Mouse (Mus musculus): ENCODE measurements around the gene Gm16181.
"Not testable (repeated sequence)": the region's sequence is repeated elsewhere in the genome, so short reads cannot be mapped to it uniquely, and the experiment has no call there.

Gm16181 gene

GRCm38 (mm10) chr17:35232043-35232442 lies 11.4 kb downstream of the Gm16181 start:
- no peak for DNase-seq (ENCODE audit: low read depth, low spot score)

- DNase-seq (ENCODE audit: low read depth, low spot score): no peak
These were observed 12.0 kb downstream of the Gm16181 start for GRCm38 (mm10) chr17:35232659-35233058.

GRCm38 (mm10) chr17:35233114-35233980 lies 12.7 kb downstream of the Gm16181 start, which contains the start of gene Atp6v1g2:
Gene Atp6v1g2 (plus strand): TSS chr17:35233660.
- no peak for DNase-seq (ENCODE audit: low read depth, low spot score)

- DNase-seq (ENCODE audit: low read depth, low spot score): not testable (repeated sequence)
These were observed 13.5 kb downstream of the Gm16181 start for GRCm38 (mm10) chr17:35234090-35234489.

GRCm38 (mm10) chr17:35234903-35235302 lies 14.3 kb downstream of the Gm16181 start:
- no peak for DNase-seq (ENCODE audit: low read depth, low spot score)

- DNase-seq (ENCODE audit: low read depth, low spot score): peak; percentile 92
These were observed 15.2 kb downstream of the Gm16181 start, which contains the start of gene Nfkbil1 for GRCm38 (mm10) chr17:35235614-35236389. Gene Nfkbil1 (minus strand): TSS chr17:35235792.

GRCm38 (mm10) chr17:35236390-35236746 lies 15.7 kb downstream of the Gm16181 start:
- DNase-seq (ENCODE audit: low read depth, low spot score): peak; percentile 84

GRCm38 (mm10) chr17:35236996-35237395 lies 16.4 kb downstream of the Gm16181 start:
- DNase-seq (ENCODE audit: low read depth, low spot score): no peak

- DNase-seq (ENCODE audit: low read depth, low spot score): no peak
These were observed 16.9 kb downstream of the Gm16181 start for GRCm38 (mm10) chr17:35237504-35237903.

- DNase-seq (ENCODE audit: low read depth, low spot score): no peak
These were observed 19.1 kb downstream of the Gm16181 start for GRCm38 (mm10) chr17:35239700-35240099.

- DNase-seq (ENCODE audit: low read depth, low spot score): no peak
These were observed 20.0 kb downstream of the Gm16181 start for GRCm38 (mm10) chr17:35240384-35241304.

- peak; percentile 96 for DNase-seq (ENCODE audit: low read depth, low spot score)
These were observed 20.8 kb downstream of the Gm16181 start, which contains the start of gene Ddx39b for GRCm38 (mm10) chr17:35241305-35242014. Gene Ddx39b (plus strand): TSS chr17:35241746.

- DNase-seq (ENCODE audit: low read depth, low spot score): peak; percentile 61
These were observed 21.6 kb downstream of the Gm16181 start for GRCm38 (mm10) chr17:35242015-35242941.

GRCm38 (mm10) chr17:35243086-35243485 lies 22.5 kb downstream of the Gm16181 start:
- no peak for DNase-seq (ENCODE audit: low read depth, low spot score)

- no peak for DNase-seq (ENCODE audit: low read depth, low spot score)
These were observed 24.4 kb downstream of the Gm16181 start for GRCm38 (mm10) chr17:35244999-35245398.

- DNase-seq (ENCODE audit: low read depth, low spot score): no peak
These were observed 25.3 kb downstream of the Gm16181 start for GRCm38 (mm10) chr17:35245731-35246623.

GRCm38 (mm10) chr17:35247144-35247543 lies 26.5 kb downstream of the Gm16181 start:
- DNase-seq (ENCODE audit: low read depth, low spot score): no peak

GRCm38 (mm10) chr17:35248986-35249385 lies 28.4 kb downstream of the Gm16181 start:
- DNase-seq (ENCODE audit: low read depth, low spot score): no peak
